Mouse (Mus musculus) liver, adult 2 months (tissue): Measurements from ENCODE around the gene Uap1l1. TPM values are rescaled to one million over a fixed set of nuclear protein-coding genes. Genes with fewer than 3 reads are reported as not detected.

ENCODE experiments used
- DNase-seq: peaks from one replicate; pipeline ENCODE4 v3.0.0-alpha.2; 2011; ENCODE audit warnings: low read depth, low spot score; ENCODE audit errors: extremely low read depth
- H3K27ac ChIP-seq: fragments of 200-500 bp; replicated peaks from 2 replicates; pipeline ENCODE4 v1.5.1; 2012; ENCODE audit warnings: low read depth, mild to moderate bottlenecking, control low read depth, inconsistent platforms, low read length; ENCODE audit not compliant: insufficient read depth
- H3K27me3 ChIP-seq: fragments of 200-500 bp; 2 replicates; pipeline ENCODE4 v1.6.1; 2012; ENCODE audit warnings: mild to moderate bottlenecking, moderate library complexity, low read length, inconsistent platforms; ENCODE audit not compliant: control insufficient read depth, insufficient read depth
- H3K36me3 ChIP-seq: fragments of 200-500 bp; 2 replicates; pipeline ENCODE4 v1.6.1; 2012; ENCODE audit warnings: low read length, inconsistent platforms; ENCODE audit not compliant: control insufficient read depth, insufficient read depth
- H3K4me1 ChIP-seq: fragments of 200-500 bp; 2 replicates; pipeline ENCODE4 v1.6.1; 2011; ENCODE audit warnings: low read length; ENCODE audit not compliant: control insufficient read depth, insufficient read depth
- H3K4me3 ChIP-seq: fragments of 200-500 bp; 2 replicates; pipeline ENCODE4 v1.5.1; 2011; ENCODE audit warnings: low read depth, mild to moderate bottlenecking, control low read depth, low read length, moderate library complexity; ENCODE audit not compliant: insufficient read depth
- H3K79me2 ChIP-seq: fragments of 200-500 bp; 2 replicates; pipeline ENCODE4 v1.6.1; 2012; ENCODE audit warnings: inconsistent platforms, mild to moderate bottlenecking, low read length, moderate library complexity; ENCODE audit not compliant: control insufficient read depth, insufficient read depth
- H3K9ac ChIP-seq: fragments of 200-500 bp; 2 replicates; pipeline ENCODE4 v1.6.1; 2012; ENCODE audit warnings: low read depth, mild to moderate bottlenecking, control low read depth, inconsistent platforms, low read length
- CTCF ChIP-seq: fragments of 200-500 bp; IDR thresholded peaks from 2 replicates; pipeline ENCODE4 v1.5.1; 2011; ENCODE audit warnings: low read depth, low read length, control low read depth
- POLR2A ChIP-seq: fragments of 200-500 bp; IDR thresholded peaks from 2 replicates; pipeline ENCODE4 v1.6.1; 2011; ENCODE audit warnings: low read length, control low read depth; ENCODE audit not compliant: insufficient read depth; ENCODE audit errors: extremely low read depth
- WGBS: fragments of 180-500 bp; shearing (Covaris S2); methylation state at CpG from one replicate; pipeline ENCODE4 v1.1.7; 2018; 5-methylcytosine and 5-hydroxymethylcytosine counted together
- polyA plus RNA-seq: library from polyadenylated mRNA; depleted of rRNA; stranded (reverse); fragments of >200 nt; gene quantifications from 2 replicates; pipeline ENCODE4 v1.2.3, GENCODE M21; 2012; rRNA removed
- total RNA-seq: library from RNA; depleted of rRNA; stranded (reverse); fragments of >200 nt; gene quantifications from 2 replicates; pipeline ENCODE4 v1.2.3, GENCODE M21; 2014; rRNA removed

Uap1l1 gene
- total and polyA plus RNA-seq, 2 experiments = 3.3 to 8.1 TPM

GRCm38 (mm10) chr2:25318971-25319773, 46.3 kb downstream of the Uap1l1 start, which contains the start of gene Grin1:
Gene Grin1 (minus strand): TSS chr2:25319187.
- H3K27ac ChIP-seq = no peak within 1 kb of the TSS
- no peaks in the 10 kb centered on the region for H3K4me1 ChIP-seq
- H3K9ac ChIP-seq = no peak within 1 kb of the TSS
- H3K27me3 ChIP-seq = peaks cover 10% of the 10 kb centered on the region
- 9% methylated on average over 58 of the region's 58 CpGs for WGBS
- H3K36me3 ChIP-seq = no peaks in the 10 kb centered on the region
- H3K4me3 ChIP-seq = no peak within 1 kb of the TSS
- no peak for DNase-seq
- H3K79me2 ChIP-seq = no peaks in the 10 kb centered on the region
- TF ChIP-seq POLR2A = no peak

GRCm38 (mm10) chr2:25318119-25318966, 47.1 kb downstream of the Uap1l1 start:
- H3K27ac ChIP-seq = no peak overlapping the region
- H3K9ac ChIP-seq = no peak overlapping the region
- no peaks in the 10 kb centered on the region for H3K36me3 ChIP-seq
- H3K4me3 ChIP-seq = no peak overlapping the region
- H3K27me3 ChIP-seq = peaks cover 10% of the 10 kb centered on the region
- no peaks in the 10 kb centered on the region for H3K4me1 ChIP-seq
- WGBS = 7% methylated on average over 31 of the region's 31 CpGs
- no peaks in the 10 kb centered on the region for H3K79me2 ChIP-seq
- no peak for DNase-seq
- TF ChIP-seq CTCF (no peak), POLR2A (no peak)

GRCm38 (mm10) chr2:25311491-25311891, 54.0 kb downstream of the Uap1l1 start:
- WGBS = 4% methylated on average over 11 of the region's 11 CpGs
- no peak for TF ChIP-seq POLR2A
- TF ChIP-seq CTCF = no peak
- H3K79me2 ChIP-seq = no peaks in the 10 kb centered on the region
- no peak overlapping the region for H3K27ac ChIP-seq
- no peaks in the 10 kb centered on the region for H3K36me3 ChIP-seq
- H3K27me3 ChIP-seq = peaks cover 9% of the 10 kb centered on the region
- no peak overlapping the region for H3K4me3 ChIP-seq
- no peak for DNase-seq
- no peaks in the 10 kb centered on the region for H3K4me1 ChIP-seq
- no peak overlapping the region for H3K9ac ChIP-seq

- Histone ChIP-seq H3K79me2 (no peaks in the 10 kb centered on the region), H3K4me1 (no peaks in the 10 kb centered on the region), H3K9ac (no peak overlapping the region), H3K36me3 (no peaks in the 10 kb centered on the region), H3K27ac (no peak overlapping the region), H3K27me3 (peaks cover 9% of the 10 kb centered on the region), H3K4me3 (no peak overlapping the region)
- 4% methylated on average over 22 of the region's 22 CpGs for WGBS
- DNase-seq = no peak
- TF ChIP-seq POLR2A = no peak
- TF ChIP-seq CTCF = no peak
Measured at GRCm38 (mm10) chr2:25310969-25311368, 54.5 kb downstream of the Uap1l1 start.

GRCm38 (mm10) chr2:25310180-25310579, 55.3 kb downstream of the Uap1l1 start:
- no peak for DNase-seq
- H3K9ac ChIP-seq = no peak overlapping the region
- H3K36me3 ChIP-seq = no peaks in the 10 kb centered on the region
- no peaks in the 10 kb centered on the region for H3K4me1 ChIP-seq
- H3K27me3 ChIP-seq = peaks cover 16% of the 10 kb centered on the region
- H3K27ac ChIP-seq = no peak overlapping the region
- H3K4me3 ChIP-seq = no peak overlapping the region
- WGBS = 54% methylated on average over 10 of the region's 10 CpGs
- TF ChIP-seq POLR2A = no peak
- TF ChIP-seq CTCF = no peak
- no peaks in the 10 kb centered on the region for H3K79me2 ChIP-seq

Other genes with a start within 250 kb of the Uap1l1 start
Only the 30 nearest of the 37 such genes appear.
- gene Tor4a, start 168.8 kb downstream of the Uap1l1 start, total RNA-seq = 4.6 TPM in 2 replicates
- gene Tor4a, start 168.8 kb downstream of the Uap1l1 start, polyA plus RNA-seq = 4.3 and 7.0 TPM in 2 replicates
- gene Nelfb, start 154.2 kb downstream of the Uap1l1 start, total RNA-seq = 18.4 and 19.1 TPM in 2 replicates
- gene Nelfb, start 154.2 kb downstream of the Uap1l1 start, polyA plus RNA-seq = 22.4 and 27.5 TPM in 2 replicates
- not detected in 2 replicates for gene Stpg3, start 151.0 kb downstream of the Uap1l1 start, total RNA-seq
- gene Stpg3, start 151.0 kb downstream of the Uap1l1 start, polyA plus RNA-seq = not detected in 2 replicates
- gene Fam166a, start 146.9 kb downstream of the Uap1l1 start, total RNA-seq = not detected in 2 replicates
- gene Fam166a, start 146.9 kb downstream of the Uap1l1 start, polyA plus RNA-seq = 0.07 TPM in 1 of 2 replicates, not detected in the other
- 80.5 and 129 TPM in 2 replicates for gene Tubb4b, start 141.0 kb downstream of the Uap1l1 start, total RNA-seq
- 253 and 254 TPM in 2 replicates for gene Tubb4b, start 141.0 kb downstream of the Uap1l1 start, polyA plus RNA-seq
- gene Slc34a3, start 131.3 kb downstream of the Uap1l1 start, total RNA-seq = not detected in 2 replicates
- not detected in 2 replicates for gene Slc34a3, start 131.3 kb downstream of the Uap1l1 start, polyA plus RNA-seq
- not detected in 2 replicates for gene Rnf224, start 128.9 kb downstream of the Uap1l1 start, total RNA-seq
- gene Rnf224, start 128.9 kb downstream of the Uap1l1 start, polyA plus RNA-seq = not detected in 2 replicates
- gene Rnf208, start 123.4 kb downstream of the Uap1l1 start, total RNA-seq = not detected in 2 replicates
- gene Rnf208, start 123.4 kb downstream of the Uap1l1 start, polyA plus RNA-seq = 0.27 and 0.48 TPM in 2 replicates
- gene Cysrt1, start 123.2 kb downstream of the Uap1l1 start, total RNA-seq = not detected in 2 replicates
- gene Cysrt1, start 123.2 kb downstream of the Uap1l1 start, polyA plus RNA-seq = 0.17 TPM in 1 of 2 replicates, not detected in the other
- gene AL732309.1, start 118.8 kb downstream of the Uap1l1 start, total RNA-seq = 2.2 and 3.4 TPM in 2 replicates
- gene AL732309.1, start 118.8 kb downstream of the Uap1l1 start, polyA plus RNA-seq = 4.0 and 7.3 TPM in 2 replicates
- gene Tmem203, start 110.2 kb downstream of the Uap1l1 start, total RNA-seq = 13.8 and 14.5 TPM in 2 replicates
- 38.5 and 43.7 TPM in 2 replicates for gene Tmem203, start 110.2 kb downstream of the Uap1l1 start, polyA plus RNA-seq
- gene Tprn, start 103.1 kb downstream of the Uap1l1 start, total RNA-seq = 0.55 and 2.6 TPM in 2 replicates
- 4.2 and 4.3 TPM in 2 replicates for gene Tprn, start 103.1 kb downstream of the Uap1l1 start, polyA plus RNA-seq
- 12.7 and 17.6 TPM in 2 replicates for gene Ssna1, start 93.2 kb downstream of the Uap1l1 start, total RNA-seq
- gene Ssna1, start 93.2 kb downstream of the Uap1l1 start, polyA plus RNA-seq = 23.0 and 25.5 TPM in 2 replicates
- gene Anapc2, start 93.2 kb downstream of the Uap1l1 start, total RNA-seq = 24.0 and 24.6 TPM in 2 replicates
- 45.8 and 52.1 TPM in 2 replicates for gene Anapc2, start 93.2 kb downstream of the Uap1l1 start, polyA plus RNA-seq
- not detected in 2 replicates for gene Tmem210, start 77.5 kb downstream of the Uap1l1 start, total RNA-seq
- not detected in 2 replicates for gene Tmem210, start 77.5 kb downstream of the Uap1l1 start, polyA plus RNA-seq
- not detected in 2 replicates for gene Lrrc26, start 75.8 kb downstream of the Uap1l1 start, total RNA-seq
- 0.07 and 0.10 TPM in 2 replicates for gene Lrrc26, start 75.8 kb downstream of the Uap1l1 start, polyA plus RNA-seq
- 0.07 TPM in 1 of 2 replicates, not detected in the other for gene Grin1, start 46.5 kb downstream of the Uap1l1 start, total RNA-seq
- gene Grin1, start 46.5 kb downstream of the Uap1l1 start, polyA plus RNA-seq = not detected in 2 replicates
- 17.3 and 19.5 TPM in 2 replicates for gene Man1b1, start 33.3 kb downstream of the Uap1l1 start, total RNA-seq
- gene Man1b1, start 33.3 kb downstream of the Uap1l1 start, polyA plus RNA-seq = 8.1 TPM in 2 replicates
- 26.9 and 30.1 TPM in 2 replicates for gene Dpp7, start 9.3 kb downstream of the Uap1l1 start, total RNA-seq
- gene Dpp7, start 9.3 kb downstream of the Uap1l1 start, polyA plus RNA-seq = 28.6 and 45.1 TPM in 2 replicates
- 0.47 TPM in 1 of 2 replicates, not detected in the other for gene Sapcd2, start 6.6 kb upstream of the Uap1l1 start, total RNA-seq
- not detected in 2 replicates for gene Sapcd2, start 6.6 kb upstream of the Uap1l1 start, polyA plus RNA-seq
- 0.87 and 0.92 TPM in 2 replicates for gene Entpd2, start 30.2 kb upstream of the Uap1l1 start, total RNA-seq
- 5.6 and 9.7 TPM in 2 replicates for gene Entpd2, start 30.2 kb upstream of the Uap1l1 start, polyA plus RNA-seq
- gene Npdc1, start 33.7 kb upstream of the Uap1l1 start, total RNA-seq = 1.7 and 3.6 TPM in 2 replicates
- gene Npdc1, start 33.7 kb upstream of the Uap1l1 start, polyA plus RNA-seq = 8.4 and 8.9 TPM in 2 replicates
- gene Fut7, start 57.6 kb upstream of the Uap1l1 start, total RNA-seq = 0.13 TPM in 1 of 2 replicates, not detected in the other
- gene Fut7, start 57.6 kb upstream of the Uap1l1 start, polyA plus RNA-seq = 0.07 and 0.21 TPM in 2 replicates
- gene Abca2, start 63.0 kb upstream of the Uap1l1 start, total RNA-seq = 11.1 and 13.4 TPM in 2 replicates
- 40.9 and 48.7 TPM in 2 replicates for gene Abca2, start 63.0 kb upstream of the Uap1l1 start, polyA plus RNA-seq
- 0.18 and 0.54 TPM in 2 replicates for gene Clic3, start 91.2 kb upstream of the Uap1l1 start, total RNA-seq
- 6.2 and 9.2 TPM in 2 replicates for gene Clic3, start 91.2 kb upstream of the Uap1l1 start, polyA plus RNA-seq
- gene Paxx, start 95.4 kb upstream of the Uap1l1 start, total RNA-seq = 30.6 and 36.8 TPM in 2 replicates
- 173 and 181 TPM in 2 replicates for gene Paxx, start 95.4 kb upstream of the Uap1l1 start, polyA plus RNA-seq
- 7.7 and 8.9 TPM in 2 replicates for gene Ptgds, start 104.4 kb upstream of the Uap1l1 start, total RNA-seq
- 18.7 and 40.2 TPM in 2 replicates for gene Ptgds, start 104.4 kb upstream of the Uap1l1 start, polyA plus RNA-seq
- 0.40 TPM in 1 of 2 replicates, not detected in the other for gene Lcn12, start 128.2 kb upstream of the Uap1l1 start, total RNA-seq
- gene Lcn12, start 128.2 kb upstream of the Uap1l1 start, polyA plus RNA-seq = 0.25 and 0.27 TPM in 2 replicates
- gene Fbxw5, start 135.1 kb upstream of the Uap1l1 start, total RNA-seq = 18.6 and 24.0 TPM in 2 replicates
- 18.8 and 19.4 TPM in 2 replicates for gene Fbxw5, start 135.1 kb upstream of the Uap1l1 start, polyA plus RNA-seq
- 589 and 721 TPM in 2 replicates for gene C8g, start 136.0 kb upstream of the Uap1l1 start, total RNA-seq
- gene C8g, start 136.0 kb upstream of the Uap1l1 start, polyA plus RNA-seq = 881 and 939 TPM in 2 replicates